Mouse (Mus musculus): ENCODE results near the gene Scgb2b7. TPM values are rescaled to one million over a fixed set of nuclear protein-coding genes. Genes with fewer than 3 reads are reported as not detected.
"Not testable (repeated sequence)": the region's sequence is repeated elsewhere in the genome, so short reads cannot be mapped to it uniquely, and the experiment has no call there.

The Scgb2b7 gene
- not detected in 2 replicates for total RNA-seq (2014; rRNA removed)
- not detected in 2 replicates for polyA plus RNA-seq (2012; rRNA removed)

- H3K4me1 ChIP-seq (ENCODE audit: control insufficient read depth, insufficient read depth, low read length); H3K27me3 ChIP-seq (ENCODE audit: control insufficient read depth, insufficient read depth, low read length); H3K36me3 ChIP-seq (ENCODE audit: control insufficient read depth, insufficient read depth, low read length); H3K27ac ChIP-seq (replicated peaks; ENCODE audit: insufficient read depth, low read depth, low read length); H3K9ac ChIP-seq (ENCODE audit: low read depth, low read length); DNase-seq (ENCODE audit: extremely low read depth, low read depth, low spot score); H3K79me2 ChIP-seq (ENCODE audit: control insufficient read depth, insufficient read depth, low read length); H3K4me3 ChIP-seq (ENCODE audit: insufficient read depth, low read depth, low read length): not testable (repeated sequence)
These were observed at the start of gene Scgb2b7 for GRCm38 (mm10) chr7:31705657-31706056. Gene Scgb2b7, minus strand, starts transcription at chr7:31705757.

- H3K27ac ChIP-seq (replicated peaks; ENCODE audit: insufficient read depth, low read depth, low read length); DNase-seq (ENCODE audit: extremely low read depth, low read depth, low spot score); H3K4me1 ChIP-seq (ENCODE audit: control insufficient read depth, insufficient read depth, low read length); H3K4me3 ChIP-seq (ENCODE audit: insufficient read depth, low read depth, low read length); H3K9ac ChIP-seq (ENCODE audit: low read depth, low read length); H3K79me2 ChIP-seq (ENCODE audit: control insufficient read depth, insufficient read depth, low read length); H3K27me3 ChIP-seq (ENCODE audit: control insufficient read depth, insufficient read depth, low read length); H3K36me3 ChIP-seq (ENCODE audit: control insufficient read depth, insufficient read depth, low read length): not testable (repeated sequence)
- WGBS, result 73% methylated on average over 4 of the region's 5 CpGs
These were observed 6.8 kb upstream of the Scgb2b7 start, which contains the start of gene Scgb1b7 for GRCm38 (mm10) chr7:31712365-31712764. Gene Scgb1b7, plus strand, starts transcription at chr7:31712665.

Other genes starting within 250 kb of the Scgb2b7 start
- gene Scgb1b7, start 6.9 kb upstream of the Scgb2b7 start, total RNA-seq (2014; rRNA removed), result not detected in 2 replicates
- gene Scgb1b7, start 6.9 kb upstream of the Scgb2b7 start, polyA plus RNA-seq (2012; rRNA removed), result not detected in 2 replicates